Mouse (Mus musculus) neural tube, embryonic 14.5 days (tissue): ENCODE measurements at regions not wholly inside any gene's neighbourhood (a gene's known extent, or its start where the extent isn't known, plus 50 kb on each side); places are given as distances from the start of the nearest gene placed in this dataset.

Source experiments
- ATAC-seq: fragments of 200-750 bp; cut with Nextera tagmentation; 2 replicates; pipeline ENCODE4 v1.8.0; 2017; ENCODE audit warnings: low read depth, mild to moderate bottlenecking, moderate TSS enrichment, moderate library complexity
- H3K27ac ChIP-seq: fragments of 300-500 bp; sonication (generic); 2 replicates; pipeline ENCODE4 v1.5.1; 2014; ENCODE audit warnings: low read depth, mild to moderate bottlenecking, control low read depth, low read length, moderate library complexity, mixed read lengths
- H3K27me3 ChIP-seq: fragments of 300-500 bp; sonication (generic); 2 replicates; pipeline ENCODE4 v1.6.1; 2014; ENCODE audit warnings: low read length; ENCODE audit not compliant: control insufficient read depth, insufficient read depth
- H3K36me3 ChIP-seq: fragments of 300-500 bp; sonication (generic); 2 replicates; pipeline ENCODE4 v1.6.1; 2014; ENCODE audit warnings: low read length, mixed read lengths; ENCODE audit not compliant: control insufficient read depth, insufficient read depth
- H3K4me1 ChIP-seq: fragments of 300-500 bp; sonication (generic); 2 replicates; pipeline ENCODE4 v1.6.1; 2014; ENCODE audit warnings: low read length; ENCODE audit not compliant: control insufficient read depth, insufficient read depth
- H3K4me2 ChIP-seq: fragments of 300-500 bp; sonication (generic); 2 replicates; pipeline ENCODE4 v1.6.1; 2014; ENCODE audit warnings: mild to moderate bottlenecking, low read depth, low read length, control low read depth
- H3K4me3 ChIP-seq: fragments of 300-500 bp; sonication (generic); 2 replicates; pipeline ENCODE4 v1.5.1; 2014; ENCODE audit warnings: low read depth, low read length, control low read depth, mixed read lengths
- H3K9ac ChIP-seq: fragments of 300-500 bp; sonication (generic); replicated peaks from 2 replicates; pipeline ENCODE4 v1.6.1; 2014; ENCODE audit warnings: low read depth, mild to moderate bottlenecking, control low read depth, low read length, mixed read lengths
- H3K9me3 ChIP-seq: fragments of 300-500 bp; sonication (generic); 2 replicates; pipeline ENCODE4 v1.6.1; 2016; ENCODE audit warnings: low read length; ENCODE audit not compliant: control insufficient read depth
- WGBS: fragments of 180-500 bp; shearing (Covaris S2); extraction: QIAGEN DNeasy Blood & Tissue Kit; methylation state at CpG from one replicate; pipeline ENCODE4 v1.1.7; 2014; 5-methylcytosine and 5-hydroxymethylcytosine counted together

DNA sequence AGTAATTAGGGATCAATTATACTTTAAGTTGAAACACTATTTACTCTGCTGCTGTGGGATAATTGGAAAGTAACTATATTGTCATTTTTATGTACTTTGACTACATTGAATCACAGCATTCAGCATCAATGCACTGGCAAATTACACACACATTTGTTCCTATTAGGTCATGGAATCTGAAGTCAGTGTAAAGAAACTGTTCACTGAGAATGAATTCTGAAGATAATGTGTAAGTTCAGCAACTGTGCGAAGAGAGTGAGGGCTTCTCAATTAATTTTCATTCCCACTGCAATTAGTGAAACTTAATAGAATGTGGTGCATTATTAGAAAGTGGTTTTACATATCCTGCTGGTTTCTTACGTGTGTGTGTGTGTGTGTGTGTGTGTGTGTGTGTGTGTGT lies 735.6 kb downstream of the Pdha2 start:
- no peaks in the 10 kb centered on the region for H3K36me3 ChIP-seq
- no peak overlapping the region for H3K4me2 ChIP-seq
- H3K4me1 ChIP-seq, result no peaks in the 10 kb centered on the region
- H3K27ac ChIP-seq, result no peak overlapping the region
- H3K4me3 ChIP-seq, result no peak overlapping the region
- H3K9me3 ChIP-seq, result no peaks in the 10 kb centered on the region
- ATAC-seq, result no peak
- WGBS, result 51% methylated on average over 2 of the region's 2 CpGs
- H3K27me3 ChIP-seq, result no peaks in the 10 kb centered on the region
- no peak overlapping the region for H3K9ac ChIP-seq

DNA sequence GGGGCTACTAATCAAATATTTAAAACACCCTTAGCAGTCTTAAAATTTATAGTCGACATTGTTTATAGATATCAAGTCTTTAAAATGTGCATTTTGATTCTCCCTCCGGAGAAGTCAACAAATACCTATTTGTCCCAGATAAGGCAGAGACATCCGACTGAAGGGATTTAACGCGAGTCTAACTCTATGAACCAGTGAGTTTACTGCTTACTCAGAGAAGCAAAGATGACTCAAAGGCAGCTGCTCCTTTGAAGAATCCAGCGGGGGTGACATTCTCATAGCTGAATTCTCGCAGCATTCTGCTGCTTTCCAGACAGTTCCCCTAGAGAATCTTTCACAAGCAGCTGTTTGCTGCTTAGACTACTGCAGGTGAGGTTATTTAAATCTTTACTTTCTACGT lies 759.6 kb downstream of the Pdha2 start:
- Histone ChIP-seq H3K4me2 (no peak overlapping the region), H3K4me1 (no peaks in the 10 kb centered on the region), H3K27ac (no peak overlapping the region), H3K27me3 (no peaks in the 10 kb centered on the region), H3K4me3 (no peak overlapping the region), H3K9me3 (no peaks in the 10 kb centered on the region), H3K36me3 (no peaks in the 10 kb centered on the region), H3K9ac (no peak overlapping the region)
- WGBS, result 50% methylated on average over 8 of the region's 8 CpGs
- ATAC-seq, result peak; percentile 51; the same call in 1 of the 2 replicates

DNA sequence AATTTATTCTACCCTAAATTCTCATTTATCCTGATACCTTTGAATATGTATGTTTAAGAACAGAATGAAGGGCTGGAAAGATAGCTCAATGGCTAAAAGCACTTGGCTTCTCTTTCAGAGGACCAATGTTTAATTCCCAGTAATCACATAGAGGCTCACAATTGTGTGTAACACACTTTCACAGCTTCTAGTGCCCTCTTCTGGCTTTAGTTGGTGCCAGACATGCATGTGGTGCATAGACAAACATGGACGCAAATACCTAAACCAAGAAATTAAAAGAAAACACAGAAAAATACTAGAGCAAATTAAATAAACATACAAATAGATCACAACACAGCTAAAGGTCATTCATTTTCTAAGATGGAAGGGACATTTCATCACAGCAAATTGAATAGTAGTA lies 761.0 kb downstream of the Pdha2 start:
- no peak overlapping the region for H3K9ac ChIP-seq
- no peak for ATAC-seq
- no peak overlapping the region for H3K4me3 ChIP-seq
- H3K4me2 ChIP-seq, result no peak overlapping the region
- no peaks in the 10 kb centered on the region for H3K27me3 ChIP-seq
- H3K4me1 ChIP-seq, result no peaks in the 10 kb centered on the region
- no peak overlapping the region for H3K27ac ChIP-seq
- no peaks in the 10 kb centered on the region for H3K36me3 ChIP-seq
- WGBS, result 100% methylated on average over 1 of the region's 1 CpGs
- H3K9me3 ChIP-seq, result no peaks in the 10 kb centered on the region

DNA sequence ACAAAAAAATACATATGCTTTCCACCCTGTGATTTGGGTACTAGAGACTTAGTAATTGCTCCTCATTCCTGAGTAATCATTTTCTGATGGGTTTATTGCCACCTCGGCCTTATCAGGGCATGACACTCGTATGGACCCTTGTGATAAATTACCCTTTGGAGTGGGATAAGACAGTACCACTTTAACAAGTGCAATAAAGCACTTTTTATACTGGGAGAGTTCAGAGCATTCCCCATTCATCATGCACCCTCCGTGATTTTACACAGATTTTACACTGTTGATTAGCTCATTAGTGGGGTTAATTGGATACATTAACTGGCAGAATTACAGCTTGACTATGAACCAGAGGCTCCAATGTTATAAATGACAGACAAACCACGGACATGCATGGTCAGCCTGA lies 802.9 kb downstream of the Pdha2 start:
- Histone ChIP-seq H3K27ac (no peak overlapping the region), H3K4me3 (no peak overlapping the region), H3K36me3 (no peaks in the 10 kb centered on the region), H3K4me1 (no peaks in the 10 kb centered on the region), H3K9me3 (no peaks in the 10 kb centered on the region), H3K9ac (no peak overlapping the region), H3K4me2 (no peak overlapping the region), H3K27me3 (no peaks in the 10 kb centered on the region)
- peak; percentile 41; the same call in 1 of the 2 replicates for ATAC-seq
- WGBS, result 35% methylated on average over 4 of the region's 4 CpGs
